In the genomic region with DNA sequence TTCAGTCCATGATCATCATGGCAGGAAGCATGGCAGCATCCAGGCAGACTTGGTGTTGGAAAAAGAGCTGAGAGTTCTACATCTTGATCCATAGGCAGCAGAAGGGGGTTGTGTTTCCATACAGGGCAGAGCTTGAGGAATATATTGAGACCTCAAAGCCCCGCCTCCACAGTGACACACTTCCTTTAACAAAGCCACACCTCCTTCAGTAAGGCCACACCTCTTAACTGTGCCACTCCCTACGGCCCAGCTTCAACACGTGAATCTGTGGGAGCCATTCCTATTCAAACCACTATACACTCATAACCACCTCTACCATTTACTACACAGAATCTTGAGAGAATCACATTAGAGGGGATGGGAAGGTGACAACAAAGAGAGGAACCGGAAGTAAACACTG, we compare ENCODE assay signal across 16 mouse cellular contexts. TPM values are rescaled to one million over a fixed set of nuclear protein-coding genes. Genes with fewer than 3 reads are reported as not detected.
DNase-seq lines count a peak whose midpoint lies in the region; ATAC-seq lines count a peak whose summit lies in the region.
"Had no signal": no experiment of that assay in that cellular context is flagged by ENCODE, and none has a peak within 500 bp of the region (broad histone marks: within the 10 kb centered on the region; RNA-seq: fewer than 3 reads in every experiment).

No protein-coding gene starts in this region.

- DNase-seq in B cell, adult 2 months, result peak; percentile 56 to 62
- DNase-seq in ES-CJ7 (ENCODE audit: low read depth, low spot score), result peak; percentile 66
- DNase-seq in induced T-regulatory cell, adult 2 months (ENCODE audit: low read depth), result peak; percentile 55
- no peak for DNase-seq in heart, postnatal 4 days
- DNase-seq in gastrocnemius, postnatal 10 days, result no peak
- DNase-seq in kidney, postnatal 10 days, result no peak
- DNase-seq: adrenal gland, adult 2 months; cerebellum, adult 8-10 months; gastrocnemius, adult 2 months; heart, adult 18-20 months; kidney, postnatal 25 days; right cerebral cortex, postnatal 25 days; thymus, postnatal 36 days had no signal

- peak; percentile 22; the same call in 1 of the 2 replicates for ATAC-seq in megakaryocyte progenitor cell, adult 5-6 weeks (replicated peaks; ENCODE audit: poor library complexity)
- ATAC-seq: forebrain, embryonic 15.5 days; intestine, embryonic 16.5 days had no signal

RNA-seq across cellular contexts. Expression of gene Lrch1, which starts 6.9 kb away (rescaled TPM):
- 12.1 and 14.3 TPM in 2 replicates for total RNA-seq in megakaryocyte progenitor cell, adult 5-6 weeks (2015)
- total RNA-seq in megakaryocyte progenitor cell, adult 5-6 weeks (2017), result 9.3 and 11.3 TPM in 2 replicates
- total RNA-seq in heart, postnatal 4 days (2021), result 10 to 100 TPM; 18.7 to 26.3 TPM
- total RNA-seq in gastrocnemius, postnatal 10 days (2021), result 10 to 100 TPM in 1 of 2 experiments, 1 to 10 TPM in 1; 8.9 to 11.2 TPM

Comparison
In these comparisons a context has a peak if more than half of its experiments do, and no peak if none do; other contexts are left out.
1. DNase-seq: peak in B cell, adult 2 months (2 of 2), ES-CJ7 (single experiment) and induced T-regulatory cell, adult 2 months (single experiment); none in heart, postnatal 4 days (single experiment), gastrocnemius, postnatal 10 days (single experiment) and kidney, postnatal 10 days (single experiment).